Mouse (Mus musculus) C2C12 (cell line): ENCODE measurements around the gene Uvrag. TPM values are rescaled to one million over a fixed set of nuclear protein-coding genes. Genes with fewer than 3 reads are reported as not detected.

Experiments
- H3K27me3 ChIP-seq: one replicate; pipeline ENCODE4 v1.6.1; 2011; ENCODE audit not compliant: control insufficient read depth, insufficient read depth, insufficient read length
- H3K36me3 ChIP-seq: one replicate; pipeline ENCODE4 v1.6.1; 2011; ENCODE audit not compliant: control insufficient read depth, insufficient read depth
- H3K4me3 ChIP-seq: one replicate; pipeline ENCODE4 v1.5.1; 2011; ENCODE audit warnings: mild to moderate bottlenecking, control low read depth; ENCODE audit not compliant: poor library complexity, insufficient read depth, severe bottlenecking
- H3K79me2 ChIP-seq: one replicate; pipeline ENCODE4 v1.6.1; 2011; ENCODE audit not compliant: control insufficient read depth, insufficient read depth
- H3K79me3 ChIP-seq: one replicate; pipeline ENCODE4 v1.6.1; 2011; ENCODE audit warnings: low read depth, control low read depth
- H3ac ChIP-seq: one replicate; pipeline ENCODE3; 2011; ENCODE audit warnings: low read depth; ENCODE audit not compliant: control insufficient read depth, insufficient read length
- CEBPB ChIP-seq: IDR thresholded peaks from one replicate; pipeline ENCODE4 v1.6.1; 2011; ENCODE audit warnings: low read depth, mild to moderate bottlenecking, control low read depth, moderate library complexity
- CTCF ChIP-seq: IDR thresholded peaks from one replicate; pipeline ENCODE4 v1.5.1; 2011; ENCODE audit not compliant: control insufficient read depth, insufficient read depth, insufficient read length
- FOSL1 ChIP-seq: IDR thresholded peaks from one replicate; pipeline ENCODE4 v1.8.0; 2011; ENCODE audit warnings: mild to moderate bottlenecking, low read length; ENCODE audit not compliant: poor library complexity, insufficient read depth, severe bottlenecking
- MAX ChIP-seq: IDR thresholded peaks from one replicate; pipeline ENCODE4 v1.6.1; 2011; ENCODE audit warnings: mild to moderate bottlenecking, control low read depth
- MYOD1 ChIP-seq: IDR thresholded peaks from one replicate; pipeline ENCODE4 v1.6.1; 2011; ENCODE audit warnings: low read depth; ENCODE audit not compliant: control insufficient read depth, insufficient read length
- MYOG ChIP-seq: IDR thresholded peaks from one replicate; pipeline ENCODE4 v1.6.1; 2011; ENCODE audit not compliant: control insufficient read depth, insufficient read length; ENCODE audit errors: extremely low read depth
- USF1 ChIP-seq: IDR thresholded peaks from one replicate; pipeline ENCODE4 v1.6.1; 2011; ENCODE audit warnings: low read depth, mild to moderate bottlenecking, control low read depth, moderate library complexity
- polyA plus RNA-seq: library from polyadenylated mRNA; unstranded; fragments of >200 nt; fragmentation: generic; extraction: Trizol; gene quantifications from one replicate; pipeline ENCODE4 v1.2.1, GENCODE M21; 2012; ENCODE audit warnings: missing spikeins

Gene Uvrag
- polyA plus RNA-seq, 1 experiment = 9.0 TPM

GRCm38 (mm10) chr7:99177386-99177785 lies 36.4 kb upstream of the Uvrag start:
- no peaks in the 10 kb centered on the region for H3K36me3 ChIP-seq
- no peaks in the 10 kb centered on the region for H3K27me3 ChIP-seq
- TF ChIP-seq MYOD1 (no peak), CTCF (no peak), CEBPB (no peak)
- H3K4me3 ChIP-seq = no peak overlapping the region
- no peaks in the 10 kb centered on the region for H3K79me2 ChIP-seq
- H3ac ChIP-seq = no peak overlapping the region
- H3K79me3 ChIP-seq = no peaks in the 10 kb centered on the region

GRCm38 (mm10) chr7:99175666-99176065 lies 34.7 kb upstream of the Uvrag start:
- no peaks in the 10 kb centered on the region for H3K36me3 ChIP-seq
- no peak for TF ChIP-seq CEBPB
- TF ChIP-seq MAX = no peak
- no peak for TF ChIP-seq MYOD1
- no peak for TF ChIP-seq CTCF
- TF ChIP-seq MYOG = no peak
- TF ChIP-seq USF1 = no peak
- TF ChIP-seq FOSL1 = no peak
- no peaks in the 10 kb centered on the region for H3K27me3 ChIP-seq
- H3K79me2 ChIP-seq = no peaks in the 10 kb centered on the region
- H3K4me3 ChIP-seq = no peak overlapping the region
- H3K79me3 ChIP-seq = no peaks in the 10 kb centered on the region
- no peak overlapping the region for H3ac ChIP-seq

DNA sequence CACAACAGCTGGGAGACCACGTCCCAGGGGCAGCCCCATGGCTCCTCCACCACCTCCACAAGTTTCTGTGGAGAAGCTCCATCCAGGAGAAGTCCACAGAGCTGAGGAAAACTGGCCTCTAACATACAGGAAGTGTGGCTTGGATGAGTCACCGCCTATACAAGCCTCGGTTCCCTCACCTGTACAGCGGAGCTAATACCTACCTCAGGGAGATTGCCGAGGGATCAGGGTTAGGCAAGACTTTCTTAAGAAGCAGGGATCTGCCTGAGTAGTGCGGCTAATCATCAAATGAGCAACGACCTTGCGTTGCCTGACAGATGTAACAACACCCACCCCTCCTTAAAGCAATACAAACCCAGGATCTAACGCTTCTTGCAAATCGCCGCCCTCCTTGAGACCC lies 34.2 kb upstream of the Uvrag start:
- H3K36me3 ChIP-seq = no peaks in the 10 kb centered on the region
- TF ChIP-seq USF1 (no peak), CTCF (no peak), CEBPB (no peak), MAX (no peak), FOSL1 (no peak), MYOG (no peak), MYOD1 (no peak)
- no peaks in the 10 kb centered on the region for H3K27me3 ChIP-seq
- H3K4me3 ChIP-seq = no peak overlapping the region
- no peak overlapping the region for H3ac ChIP-seq
- H3K79me3 ChIP-seq = no peaks in the 10 kb centered on the region
- H3K79me2 ChIP-seq = no peaks in the 10 kb centered on the region

DNA sequence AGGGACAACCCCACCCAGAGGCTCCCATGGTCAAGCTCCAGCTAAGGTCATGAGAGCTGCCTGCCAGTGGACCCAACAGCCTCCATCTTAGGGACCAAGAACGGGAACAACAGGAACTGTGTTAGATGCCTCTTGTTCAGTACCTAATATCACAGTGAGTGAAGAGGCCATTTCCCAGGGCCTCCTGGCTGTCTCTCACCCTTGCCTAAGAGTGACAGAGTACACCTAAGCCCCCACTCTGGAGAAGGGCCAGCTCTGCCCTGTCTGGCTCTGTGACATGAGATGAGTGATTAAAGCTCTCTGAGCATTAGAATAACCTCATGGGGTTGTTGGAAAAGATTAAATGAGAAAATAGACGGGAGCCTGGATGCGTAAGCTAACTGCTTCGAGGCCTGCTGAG lies 33.1 kb upstream of the Uvrag start:
- Histone ChIP-seq H3K36me3 (no peaks in the 10 kb centered on the region), H3ac (no peak overlapping the region), H3K79me3 (no peaks in the 10 kb centered on the region), H3K4me3 (no peak overlapping the region), H3K27me3 (no peaks in the 10 kb centered on the region), H3K79me2 (no peaks in the 10 kb centered on the region)
- no peak for TF ChIP-seq MYOD1
- no peak for TF ChIP-seq MYOG
- TF ChIP-seq FOSL1 = no peak
- no peak for TF ChIP-seq USF1
- TF ChIP-seq CEBPB = no peak
- no peak for TF ChIP-seq MAX
- no peak for TF ChIP-seq CTCF

GRCm38 (mm10) chr7:99172898-99173297 lies 32.0 kb upstream of the Uvrag start:
- Histone ChIP-seq H3ac (no peak overlapping the region), H3K36me3 (no peaks in the 10 kb centered on the region), H3K79me2 (no peaks in the 10 kb centered on the region), H3K4me3 (no peak overlapping the region), H3K79me3 (no peaks in the 10 kb centered on the region), H3K27me3 (no peaks in the 10 kb centered on the region)
- TF ChIP-seq MYOG (no peak), CTCF (no peak)

DNA sequence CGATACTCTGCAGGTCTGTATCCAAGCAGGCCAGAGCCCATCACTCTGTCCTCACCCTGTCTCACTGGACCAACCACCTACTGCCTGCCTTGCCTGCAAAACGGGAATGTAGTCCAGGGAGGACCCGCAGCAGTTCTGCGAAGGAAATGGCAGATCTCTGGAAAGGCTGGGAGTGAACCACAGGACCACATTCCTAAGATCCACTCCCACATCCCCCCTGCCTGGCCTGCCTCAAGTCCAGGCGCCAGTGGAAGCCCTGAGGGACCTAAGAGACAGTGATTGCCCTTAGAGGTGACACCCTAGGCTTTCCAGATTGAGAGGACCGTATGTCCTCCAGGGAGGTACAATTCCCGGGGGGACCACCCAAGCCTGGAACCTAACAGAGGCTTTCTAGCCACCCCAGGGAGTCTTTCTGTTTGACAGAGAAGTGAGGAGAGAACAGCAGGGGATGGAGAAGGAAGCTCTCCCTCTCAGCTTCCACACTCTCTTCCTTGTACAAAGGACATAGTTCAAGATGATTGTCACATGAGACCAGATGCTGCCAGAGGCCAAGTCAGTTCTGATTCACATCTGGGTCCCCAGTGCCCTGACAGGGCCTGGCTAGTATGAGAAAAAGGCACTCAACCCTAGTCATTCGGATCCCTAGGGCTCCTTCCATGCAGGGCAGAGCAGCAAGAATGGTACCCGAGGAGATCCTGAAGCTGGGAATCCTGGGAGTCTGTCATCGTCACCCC lies 31.0 kb upstream of the Uvrag start:
- H3K4me3 ChIP-seq = no peak overlapping the region
- TF ChIP-seq MYOD1 (no peak), MYOG (no peak), USF1 (no peak), CEBPB (no peak), MAX (no peak), CTCF (no peak), FOSL1 (no peak)

More for the DNA sequence above, 31.0 kb upstream of the Uvrag start:
- H3ac ChIP-seq = no peak overlapping the region
- H3K36me3 ChIP-seq = no peaks in the 10 kb centered on the region
- H3K79me3 ChIP-seq = no peaks in the 10 kb centered on the region
- H3K27me3 ChIP-seq = no peaks in the 10 kb centered on the region
- H3K79me2 ChIP-seq = no peaks in the 10 kb centered on the region
